Mouse (Mus musculus): ENCODE data around the gene Gm20503. TPM values are rescaled to one million over a fixed set of nuclear protein-coding genes. Genes with fewer than 3 reads are reported as not detected.

The Gm20503 gene
- total and polyA plus RNA-seq, 3 experiments, result 0.13 to 0.70 TPM; not detected in 1

- in situ Hi-C loops (cut with MboI; ENCODE audit: low pct_ligation_motif_present, low pct_unique_long_range_greater_than_20kb, low sequenced_read_pairs), result loop anchor here (10.0 kb wide), 1 partner anchor 48 kb away; no protein-coding TSS in a partner anchor
- no peaks in the 10 kb centered on the region for H3K79me2 ChIP-seq (replicated peaks; ENCODE audit: control insufficient read depth, extremely low read depth, insufficient read depth, poor library complexity, severe bottlenecking)
- H3K36me3 ChIP-seq (replicated peaks in 1 of 2; ENCODE audit: control insufficient read depth in 1 of 2, insufficient read depth in 1 of 2, low read length in 1 of 2), result no peaks in the 10 kb centered on the region
- H3K27ac ChIP-seq (ENCODE audit: insufficient read depth, low read depth), result no peak overlapping the region
- dilution Hi-C loops (cut with MboI; ENCODE audit: extremely low pct_ligation_motif_present, extremely low pct_unique_long_range_greater_than_20kb, low sequenced_read_pairs), result no loop called here
- TF ChIP-seq ZKSCAN1 (IDR thresholded peaks at IDR 0.05; ENCODE audit: borderline replicate concordance, low read depth, low read length) (no peak), USF1 (IDR thresholded peaks at IDR 0.05; ENCODE audit: low read depth, low read length) (no peak), USF2 (conservative IDR thresholded peaks at IDR 0.05; ENCODE audit: low read depth, low read length) (no peak), NELFE (IDR thresholded peaks at IDR 0.05; ENCODE audit: low read depth, low read length) (no peak), RAD21 (IDR thresholded peaks at IDR 0.05; ENCODE audit: low read depth, low read length) (no peak), CHD1 (IDR thresholded peaks at IDR 0.05; ENCODE audit: low read depth, low read length) (no peak), ETS1 (conservative IDR thresholded peaks at IDR 0.05; ENCODE audit: low read depth, low read length) (no peak), ZMIZ1 (IDR thresholded peaks at IDR 0.05; ENCODE audit: low read depth, low read length) (no peak), POLR2AphosphoS2 (IDR thresholded peaks at IDR 0.05; ENCODE audit: low read depth, low read length) (no peak), CHD2 (IDR thresholded peaks at IDR 0.05; ENCODE audit: low read length) (no peak), MYC (IDR thresholded peaks at IDR 0.05; ENCODE audit: low read depth, low read length) (no peak)
- no peak overlapping the region for H3K4me3 ChIP-seq (replicated peaks in 1 of 3; ENCODE audit: low read depth in 2 of 3, low read length in 2 of 3, poor library complexity in 1 of 3)
- no peak overlapping the region for H3K9ac ChIP-seq (ENCODE audit: insufficient read depth, low read depth)
- no peaks in the 10 kb centered on the region for H3K9me3 ChIP-seq (replicated peaks; ENCODE audit: low read length)
- no peak overlapping the region for H3K4me2 ChIP-seq (ENCODE audit: insufficient read depth, low read depth, poor library complexity, severe bottlenecking)
- DNase-seq (ENCODE audit: extremely low read depth), result no peak
- peaks cover 0 to 14% of the 10 kb centered on the region in 2 experiments; a peak in 2 of 4 replicates for H3K4me1 ChIP-seq (ENCODE audit: control insufficient read depth in 1 of 2, insufficient read depth in 2 of 2)
- no peaks in the 10 kb centered on the region for H3K27me3 ChIP-seq (replicated peaks)
These were observed 5.9 kb upstream of the Gm20503 start for GRCm38 (mm10) chr4:58997081-58997480.

- dilution Hi-C loops (cut with MboI; ENCODE audit: extremely low pct_ligation_motif_present, extremely low pct_unique_long_range_greater_than_20kb, low sequenced_read_pairs) (no loop called here), in situ Hi-C loops (cut with MboI; ENCODE audit: low pct_ligation_motif_present, low pct_unique_long_range_greater_than_20kb, low sequenced_read_pairs) (loop anchor here (10.0 kb wide), 1 partner anchor 46 kb away; no protein-coding TSS in a partner anchor)
- no peak overlapping the region for H3K9ac ChIP-seq (ENCODE audit: insufficient read depth, low read depth)
- no peak overlapping the region for H3K27ac ChIP-seq (ENCODE audit: insufficient read depth, low read depth)
- H3K79me2 ChIP-seq (replicated peaks; ENCODE audit: control insufficient read depth, extremely low read depth, insufficient read depth, poor library complexity, severe bottlenecking), result peaks cover 4% of the 10 kb centered on the region
- H3K4me1 ChIP-seq (ENCODE audit: control insufficient read depth in 1 of 2, insufficient read depth in 2 of 2), result peaks cover 0 to 16% of the 10 kb centered on the region in 2 experiments; a peak in 2 of 4 replicates
- no peak overlapping the region for H3K4me2 ChIP-seq (ENCODE audit: insufficient read depth, low read depth, poor library complexity, severe bottlenecking)
- no peaks in the 10 kb centered on the region for H3K9me3 ChIP-seq (replicated peaks; ENCODE audit: low read length)
- no peak for DNase-seq (ENCODE audit: extremely low read depth)
- no peaks in the 10 kb centered on the region for H3K27me3 ChIP-seq (replicated peaks)
- no peak overlapping the region for H3K4me3 ChIP-seq (replicated peaks in 1 of 3; ENCODE audit: low read depth in 2 of 3, low read length in 2 of 3, poor library complexity in 1 of 3)
- no peaks in the 10 kb centered on the region for H3K36me3 ChIP-seq (replicated peaks in 1 of 2; ENCODE audit: control insufficient read depth in 1 of 2, insufficient read depth in 1 of 2, low read length in 1 of 2)
- TF ChIP-seq POLR2AphosphoS2 (IDR thresholded peaks at IDR 0.05; ENCODE audit: low read depth, low read length), result no peak
- TF ChIP-seq ZKSCAN1 (IDR thresholded peaks at IDR 0.05; ENCODE audit: borderline replicate concordance, low read depth, low read length), result no peak
- no peak for TF ChIP-seq E2F4 (IDR thresholded peaks at IDR 0.05; ENCODE audit: insufficient replicate concordance, low read depth, low read length)
- no peak for TF ChIP-seq MEF2A (IDR thresholded peaks at IDR 0.05; ENCODE audit: borderline replicate concordance, low read depth, low read length)
These were observed 4.3 kb upstream of the Gm20503 start for GRCm38 (mm10) chr4:58998688-58999087.

Measured in CH12.LX (cell line).